Mouse (Mus musculus) E14TG2a.4 (cell line): ENCODE measurements around the gene Mt4.

ENCODE experiments used
- H3K27me3 ChIP-seq: 2 replicates; pipeline ENCODE4 v1.6.1; 2014; ENCODE audit warnings: low read length, control low read depth; ENCODE audit not compliant: insufficient read depth
- H3K36me3 ChIP-seq: 2 replicates; pipeline ENCODE4 v1.6.1; 2014; ENCODE audit warnings: low read length, control low read depth; ENCODE audit not compliant: insufficient read depth
- H3K4me1 ChIP-seq: replicated peaks from 2 replicates; pipeline ENCODE4 v1.6.1; 2014; ENCODE audit warnings: low read depth, low read length, control low read depth
- H3K4me3 ChIP-seq: replicated peaks from 2 replicates; pipeline ENCODE4 v1.5.1; 2014; ENCODE audit warnings: mild to moderate bottlenecking, low read length
- H3K9me3 ChIP-seq: 2 replicates; pipeline ENCODE4 v1.6.1; 2014; ENCODE audit warnings: low read length, control low read depth
- CTCF ChIP-seq: conservative IDR thresholded peaks from 2 replicates; pipeline ENCODE4 v1.5.1; 2014; ENCODE audit warnings: low read length
- NANOG ChIP-seq: IDR thresholded peaks from 2 replicates; pipeline ENCODE4 v1.6.1; 2014; ENCODE audit warnings: borderline replicate concordance, low read length, mixed read lengths
- POU5F1 ChIP-seq: IDR thresholded peaks from 2 replicates; pipeline ENCODE4 v1.6.1; 2014; ENCODE audit warnings: low read length, borderline replicate concordance

The Mt4 gene

GRCm38 (mm10) chr8:94187290-94188002, 50.4 kb downstream of the Mt4 start:
- peaks cover 18% of the 10 kb centered on the region for H3K27me3 ChIP-seq
- no peaks in the 10 kb centered on the region for H3K36me3 ChIP-seq
- H3K4me3 ChIP-seq = peak overlapping the region; percentile 63
- no peaks in the 10 kb centered on the region for H3K9me3 ChIP-seq
- TF ChIP-seq CTCF (no peak), POU5F1 (no peak), NANOG (no peak)
- H3K4me1 ChIP-seq = peaks cover 87% of the 10 kb centered on the region
